Mouse (Mus musculus) kidney, adult 2 months (tissue): ENCODE measurements around the gene Plcb2.

Experiments used
- CTCF ChIP-seq: fragments of 200-500 bp; conservative IDR thresholded peaks from 2 replicates; pipeline ENCODE4 v1.5.1; 2011; ENCODE audit warnings: low read depth, mild to moderate bottlenecking, control low read depth, low read length, moderate library complexity, mixed read lengths; ENCODE audit not compliant: insufficient read depth, insufficient read length
- POLR2A ChIP-seq: fragments of 200-500 bp; IDR thresholded peaks from one replicate; pipeline ENCODE4 v1.6.1; 2011; ENCODE audit warnings: low read depth, low read length, control low read depth

DNA sequence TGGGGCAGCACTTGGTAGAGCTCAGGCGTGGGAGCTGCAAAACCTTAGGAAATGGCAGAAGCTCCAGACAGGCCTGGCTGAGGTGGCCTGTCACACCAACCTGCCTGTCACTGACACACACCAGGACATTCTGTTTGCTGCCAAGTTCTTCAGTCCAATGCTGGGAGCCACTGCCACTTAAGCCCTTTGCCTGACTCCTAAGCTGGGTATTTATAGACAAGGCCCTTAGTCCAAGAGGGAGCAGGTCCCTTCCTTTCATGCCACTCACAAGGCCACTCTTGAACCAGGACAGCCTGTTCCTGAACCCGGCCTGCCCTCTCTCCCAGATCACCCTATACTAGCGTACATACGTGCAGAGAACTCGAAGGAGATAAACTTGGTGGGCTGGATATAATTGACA is 11.6 kb downstream of the Plcb2 start:
- TF ChIP-seq CTCF (no peak), POLR2A (no peak)
